Mouse (Mus musculus) embryo, embryonic 10.5 days (tissue): ENCODE results near the gene Pttg1ip.

Experiments used
- DNase-seq: peaks from one replicate; pipeline ENCODE4 v3.0.0-alpha.2; 2015; ENCODE audit warnings: low spot score

The Pttg1ip gene

GRCm38 (mm10) chr10:77581408-77582284 lies at the start of gene Pttg1ip:
Gene Pttg1ip, plus strand, starts transcription at chr10:77581720.
- peak; percentile 99 for DNase-seq

- no peak for DNase-seq
These were observed 49.5 kb upstream of the Pttg1ip start for GRCm38 (mm10) chr10:77532020-77532413.

- no peak for DNase-seq
These were observed 44.8 kb upstream of the Pttg1ip start for GRCm38 (mm10) chr10:77536727-77537126.

- no peak for DNase-seq
These were observed 44.0 kb upstream of the Pttg1ip start for GRCm38 (mm10) chr10:77537215-77538209.

GRCm38 (mm10) chr10:77539320-77539945 lies 42.1 kb upstream of the Pttg1ip start:
- no peak for DNase-seq

- DNase-seq = no peak
These were observed 40.9 kb upstream of the Pttg1ip start for GRCm38 (mm10) chr10:77540576-77541102.

GRCm38 (mm10) chr10:77541864-77542666 lies 39.5 kb upstream of the Pttg1ip start:
- DNase-seq = no peak

- peak; percentile 72 for DNase-seq
These were observed 38.3 kb upstream of the Pttg1ip start for GRCm38 (mm10) chr10:77543226-77543625.

GRCm38 (mm10) chr10:77544916-77545315 lies 36.6 kb upstream of the Pttg1ip start:
- no peak for DNase-seq

- no peak for DNase-seq
These were observed 32.9 kb upstream of the Pttg1ip start for GRCm38 (mm10) chr10:77548576-77548975.

GRCm38 (mm10) chr10:77550874-77551273 lies 30.6 kb upstream of the Pttg1ip start:
- DNase-seq = no peak

- no peak for DNase-seq
These were observed 29.4 kb upstream of the Pttg1ip start for GRCm38 (mm10) chr10:77552162-77552561.

- DNase-seq = no peak
These were observed 28.2 kb upstream of the Pttg1ip start for GRCm38 (mm10) chr10:77553285-77553684.

- no peak for DNase-seq
These were observed 26.6 kb upstream of the Pttg1ip start for GRCm38 (mm10) chr10:77554918-77555317.

GRCm38 (mm10) chr10:77556631-77557030 lies 24.9 kb upstream of the Pttg1ip start:
- no peak for DNase-seq

GRCm38 (mm10) chr10:77557641-77558040 lies 23.9 kb upstream of the Pttg1ip start:
- DNase-seq = no peak

GRCm38 (mm10) chr10:77560090-77560489 lies 21.4 kb upstream of the Pttg1ip start:
- DNase-seq = no peak

GRCm38 (mm10) chr10:77560830-77561229 lies 20.7 kb upstream of the Pttg1ip start:
- DNase-seq = no peak

GRCm38 (mm10) chr10:77561508-77561907 lies 20.0 kb upstream of the Pttg1ip start:
- DNase-seq = no peak

- no peak for DNase-seq
These were observed 16.5 kb upstream of the Pttg1ip start for GRCm38 (mm10) chr10:77565005-77565404.

- DNase-seq = peak; percentile 78
These were observed 14.9 kb upstream of the Pttg1ip start for GRCm38 (mm10) chr10:77566651-77567050.
